Mouse (Mus musculus): ENCODE measurements at regions not wholly inside any gene's neighbourhood (a gene's known extent, or its start where the extent isn't known, plus 50 kb on each side); places are given as distances from the start of the nearest gene placed in this dataset.

DNA sequence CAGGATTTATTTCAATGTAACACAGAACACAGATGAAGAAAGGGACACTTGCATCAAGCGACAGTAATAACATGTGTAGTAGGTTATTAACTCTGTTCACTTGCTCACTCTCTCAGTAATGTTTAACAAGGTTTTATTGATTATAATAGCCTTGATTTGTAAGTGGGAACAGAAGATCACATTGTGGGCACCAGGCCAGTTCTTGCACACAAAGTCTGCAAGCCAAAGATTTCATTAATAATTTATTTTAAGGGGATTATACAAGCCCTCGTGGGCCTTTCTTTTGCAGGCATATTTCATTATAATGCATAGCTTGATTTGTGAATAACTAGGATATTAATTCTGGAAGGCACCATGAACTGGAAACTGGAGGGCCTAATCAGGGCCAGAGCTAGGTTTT is 83.0 kb downstream of the Aldh8a1 start:
- TF ChIP-seq POLR2A (IDR thresholded peaks at IDR 0.05; ENCODE audit: extremely low read depth, insufficient read depth, low read length): no peak
- TF ChIP-seq CTCF (IDR thresholded peaks at IDR 0.05; ENCODE audit: extremely low read depth, insufficient read depth, low read length): no peak
